Mouse (Mus musculus) erythroblast, embryonic 14.5 days (primary cell): ENCODE data around the gene Rap1gds1. TPM values are rescaled to one million over a fixed set of nuclear protein-coding genes. Genes with fewer than 3 reads are reported as not detected.

ENCODE experiments used
- H3K27me3 ChIP-seq: 2 replicates; pipeline ENCODE4 v1.6.1; 2012; ENCODE audit warnings: inconsistent platforms; ENCODE audit not compliant: control insufficient read depth
- H3K36me3 ChIP-seq: 2 replicates; pipeline ENCODE4 v1.6.1; 2012; ENCODE audit warnings: mild to moderate bottlenecking, inconsistent platforms; ENCODE audit not compliant: control insufficient read depth
- H3K4me1 ChIP-seq: 2 replicates; pipeline ENCODE4 v1.6.1; 2012; ENCODE audit warnings: inconsistent platforms; ENCODE audit not compliant: control insufficient read depth
- H3K4me3 ChIP-seq: replicated peaks from 2 replicates; pipeline ENCODE3; 2012; ENCODE audit warnings: moderate library complexity, mild to moderate bottlenecking, inconsistent platforms
- H3K9me3 ChIP-seq: 2 replicates; pipeline ENCODE4 v1.6.1; 2012; ENCODE audit warnings: low read length, inconsistent platforms, mixed read lengths; ENCODE audit not compliant: control insufficient read depth
- GATA1 ChIP-seq: IDR thresholded peaks from 2 replicates; pipeline ENCODE4 v1.6.1; 2012; ENCODE audit warnings: low read length, inconsistent platforms, mixed read lengths
- TAL1 ChIP-seq: IDR thresholded peaks from 3 replicates; pipeline ENCODE4 v1.6.1; 2012; ENCODE audit warnings: low read length, inconsistent platforms, mixed read lengths
- polyA plus RNA-seq: library from polyadenylated mRNA; stranded (reverse); fragments of >175 nt; gene quantifications from 2 replicates; pipeline ENCODE4 v1.2.3, GENCODE M21; 2012

The Rap1gds1 gene
- polyA plus RNA-seq, 1 experiment = 0.17 TPM

GRCm38 (mm10) chr3:139069539-139069938 is 5.5 kb downstream of the Rap1gds1 start:
- no peaks in the 10 kb centered on the region; the same call in 1 of the 2 replicates for H3K36me3 ChIP-seq
- H3K4me1 ChIP-seq = peaks cover 10% of the 10 kb centered on the region
- no peaks in the 10 kb centered on the region for H3K27me3 ChIP-seq
- H3K4me3 ChIP-seq = no peak overlapping the region
- TF ChIP-seq GATA1 (no peak), TAL1 (no peak)
- H3K9me3 ChIP-seq = no peaks in the 10 kb centered on the region

GRCm38 (mm10) chr3:139064076-139064475 is 10.9 kb downstream of the Rap1gds1 start:
- H3K36me3 ChIP-seq = no peaks in the 10 kb centered on the region; the same call in none of the 2 replicates
- H3K27me3 ChIP-seq = no peaks in the 10 kb centered on the region
- H3K4me3 ChIP-seq = no peak overlapping the region
- no peaks in the 10 kb centered on the region for H3K9me3 ChIP-seq
- H3K4me1 ChIP-seq = no peaks in the 10 kb centered on the region
- no peak for TF ChIP-seq GATA1
- TF ChIP-seq TAL1 = no peak

- Histone ChIP-seq H3K4me3 (no peak overlapping the region), H3K27me3 (no peaks in the 10 kb centered on the region), H3K4me1 (no peaks in the 10 kb centered on the region), H3K9me3 (no peaks in the 10 kb centered on the region), H3K36me3 (no peaks in the 10 kb centered on the region; the same call in none of the 2 replicates)
- TF ChIP-seq TAL1 (no peak), GATA1 (no peak)
These were observed 12.9 kb downstream of the Rap1gds1 start for GRCm38 (mm10) chr3:139062088-139062487.

- Histone ChIP-seq H3K4me1 (no peaks in the 10 kb centered on the region; the same call in 1 of the 2 replicates), H3K9me3 (no peaks in the 10 kb centered on the region), H3K4me3 (no peak overlapping the region), H3K27me3 (no peaks in the 10 kb centered on the region), H3K36me3 (peaks cover 3% of the 10 kb centered on the region)
- TF ChIP-seq GATA1 (no peak), TAL1 (no peak)
These were observed 26.0 kb downstream of the Rap1gds1 start for GRCm38 (mm10) chr3:139048701-139049622.

GRCm38 (mm10) chr3:139042433-139042854 is 32.6 kb downstream of the Rap1gds1 start:
- H3K9me3 ChIP-seq = no peaks in the 10 kb centered on the region
- no peaks in the 10 kb centered on the region for H3K27me3 ChIP-seq
- TF ChIP-seq GATA1 = no peak
- no peak for TF ChIP-seq TAL1
- H3K36me3 ChIP-seq = peaks cover 4% of the 10 kb centered on the region; the same call in 1 of the 2 replicates
- no peak overlapping the region for H3K4me3 ChIP-seq
- H3K4me1 ChIP-seq = no peaks in the 10 kb centered on the region; the same call in 1 of the 2 replicates

GRCm38 (mm10) chr3:139041921-139042320 is 33.1 kb downstream of the Rap1gds1 start:
- Histone ChIP-seq H3K4me1 (no peaks in the 10 kb centered on the region; the same call in 1 of the 2 replicates), H3K4me3 (no peak overlapping the region), H3K27me3 (no peaks in the 10 kb centered on the region), H3K9me3 (no peaks in the 10 kb centered on the region), H3K36me3 (peaks cover 4% of the 10 kb centered on the region; the same call in 1 of the 2 replicates)
- TF ChIP-seq TAL1 (no peak), GATA1 (no peak)

- TF ChIP-seq TAL1 = no peak
- no peak for TF ChIP-seq GATA1
- H3K9me3 ChIP-seq = no peaks in the 10 kb centered on the region
- H3K36me3 ChIP-seq = peaks cover 6% of the 10 kb centered on the region; the same call in 1 of the 2 replicates
- H3K4me3 ChIP-seq = no peak overlapping the region
- no peaks in the 10 kb centered on the region for H3K4me1 ChIP-seq
- no peaks in the 10 kb centered on the region for H3K27me3 ChIP-seq
These were observed 38.0 kb downstream of the Rap1gds1 start for GRCm38 (mm10) chr3:139037030-139037429.

- Histone ChIP-seq H3K4me3 (no peak overlapping the region), H3K27me3 (no peaks in the 10 kb centered on the region), H3K36me3 (peaks cover 2% of the 10 kb centered on the region; the same call in 1 of the 2 replicates), H3K4me1 (no peaks in the 10 kb centered on the region), H3K9me3 (no peaks in the 10 kb centered on the region)
- TF ChIP-seq TAL1 = no peak
- no peak for TF ChIP-seq GATA1
These were observed 41.8 kb downstream of the Rap1gds1 start for GRCm38 (mm10) chr3:139033179-139033578.

GRCm38 (mm10) chr3:139030644-139031227 is 44.3 kb downstream of the Rap1gds1 start:
- TF ChIP-seq GATA1 = no peak
- Histone ChIP-seq H3K4me1 (no peaks in the 10 kb centered on the region), H3K36me3 (peaks cover 2% of the 10 kb centered on the region; the same call in 1 of the 2 replicates), H3K9me3 (no peaks in the 10 kb centered on the region), H3K4me3 (no peak overlapping the region), H3K27me3 (no peaks in the 10 kb centered on the region)
